Mouse (Mus musculus) midbrain, embryonic 14.5 days (tissue): Measurements from ENCODE around the gene Prg3. TPM values are rescaled to one million over a fixed set of nuclear protein-coding genes. Genes with fewer than 3 reads are reported as not detected.

Experiments
- ATAC-seq: fragments of 200-750 bp; cut with Nextera tagmentation; 2 replicates; pipeline ENCODE4 v1.8.0; 2017; ENCODE audit warnings: moderate number of reproducible peaks, moderate library complexity; ENCODE audit not compliant: low FRiP score, low TSS enrichment
- DNase-seq: peaks from one replicate; pipeline ENCODE4 v3.0.0-alpha.2; 2015
- H3K27ac ChIP-seq: fragments of 300-500 bp; sonication (generic); replicated peaks from 2 replicates; pipeline ENCODE4 v1.5.1; 2014; ENCODE audit warnings: mild to moderate bottlenecking, low read depth, low read length, moderate library complexity
- H3K27me3 ChIP-seq: fragments of 300-500 bp; sonication (generic); 2 replicates; pipeline ENCODE4 v1.6.1; 2014; ENCODE audit warnings: low read length, control low read depth, mixed read lengths; ENCODE audit not compliant: control insufficient read depth, insufficient read depth
- H3K36me3 ChIP-seq: fragments of 300-500 bp; sonication (generic); 2 replicates; pipeline ENCODE4 v1.6.1; 2014; ENCODE audit warnings: low read length, control low read depth; ENCODE audit not compliant: control insufficient read depth, insufficient read depth
- H3K4me1 ChIP-seq: fragments of 300-500 bp; sonication (generic); 2 replicates; pipeline ENCODE4 v1.6.1; 2014; ENCODE audit warnings: mild to moderate bottlenecking, antibody characterized with exemption, low read length, control low read depth; ENCODE audit not compliant: control insufficient read depth, insufficient read depth
- H3K4me2 ChIP-seq: fragments of 300-500 bp; sonication (generic); 2 replicates; pipeline ENCODE4 v1.6.1; 2014; ENCODE audit warnings: mild to moderate bottlenecking, low read length, moderate library complexity
- H3K4me3 ChIP-seq: fragments of 300-500 bp; sonication (generic); replicated peaks from 2 replicates; pipeline ENCODE4 v1.5.1; 2014; ENCODE audit warnings: low read depth, low read length
- H3K9ac ChIP-seq: fragments of 300-500 bp; sonication (generic); replicated peaks from 2 replicates; pipeline ENCODE4 v1.6.1; 2014; ENCODE audit warnings: mild to moderate bottlenecking, low read length, moderate library complexity
- H3K9me3 ChIP-seq: fragments of 300-500 bp; sonication (generic); 2 replicates; pipeline ENCODE4 v1.6.1; 2016; ENCODE audit warnings: low read length, control low read depth, mixed read lengths; ENCODE audit not compliant: control insufficient read depth
- WGBS: fragments of 180-500 bp; shearing (Covaris S2); extraction: QIAGEN DNeasy Blood & Tissue Kit; methylation state at CpG from one replicate; pipeline ENCODE4 v1.1.7; 2014; 5-methylcytosine and 5-hydroxymethylcytosine counted together
- polyA plus RNA-seq: library from polyadenylated mRNA; unstranded; fragments of >200 nt; fragmentation: Nextera tagmentation; extraction: Ambion mirVana; gene quantifications from 2 replicates; pipeline ENCODE4 v1.2.1, GENCODE M21; 2014

Prg3 gene
- polyA plus RNA-seq, 1 experiment from 2014 or later: not detected

DNA sequence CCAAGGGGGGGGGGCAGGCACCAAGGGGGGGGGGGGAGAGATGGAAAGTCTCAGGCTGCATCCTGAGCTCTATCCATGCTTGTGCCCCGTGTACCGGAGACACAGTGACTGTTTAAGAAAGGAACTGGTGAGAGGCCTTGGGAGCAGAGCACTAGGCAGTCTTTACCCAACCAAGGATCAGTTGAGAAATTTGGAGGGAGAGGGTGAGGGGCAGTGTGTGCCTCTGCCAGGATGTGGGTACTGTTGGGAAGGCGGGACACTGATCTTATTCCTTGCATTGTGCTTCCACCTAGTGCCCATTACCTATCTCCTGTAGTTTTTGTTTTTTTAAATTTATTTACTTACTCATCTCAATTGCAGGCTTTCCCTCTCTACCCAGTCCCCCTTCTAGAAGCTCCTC lies 38.2 kb downstream of the Prg3 start:
- Histone ChIP-seq H3K4me1 (no peaks in the 10 kb centered on the region), H3K9ac (no peak overlapping the region), H3K4me3 (no peak overlapping the region), H3K27ac (no peak overlapping the region), H3K9me3 (no peaks in the 10 kb centered on the region), H3K36me3 (no peaks in the 10 kb centered on the region), H3K4me2 (no peak overlapping the region), H3K27me3 (no peaks in the 10 kb centered on the region)
- ATAC-seq (no peak), DNase-seq (no peak)
- WGBS: 86% methylated on average over 3 of the region's 3 CpGs

DNA sequence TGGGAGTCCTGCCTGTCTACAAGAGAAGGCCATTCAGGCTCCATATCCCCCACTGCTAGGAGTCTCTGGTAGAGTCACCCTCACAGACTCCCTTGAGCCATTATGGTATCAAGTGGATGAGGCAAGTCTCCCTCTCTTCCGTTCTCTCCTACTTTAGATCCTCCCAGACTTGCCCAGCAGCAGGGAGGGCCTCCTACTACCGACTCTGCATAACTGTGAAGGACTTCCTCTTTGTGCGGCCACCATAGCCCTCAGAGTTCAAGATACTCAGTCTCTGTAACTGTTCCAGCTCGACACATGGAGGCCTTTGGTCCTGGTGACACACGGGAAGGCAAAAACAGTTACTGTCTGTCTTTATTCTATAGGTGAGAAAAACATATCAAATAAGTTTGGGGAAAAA lies 39.3 kb downstream of the Prg3 start:
- ATAC-seq: no peak

DNA sequence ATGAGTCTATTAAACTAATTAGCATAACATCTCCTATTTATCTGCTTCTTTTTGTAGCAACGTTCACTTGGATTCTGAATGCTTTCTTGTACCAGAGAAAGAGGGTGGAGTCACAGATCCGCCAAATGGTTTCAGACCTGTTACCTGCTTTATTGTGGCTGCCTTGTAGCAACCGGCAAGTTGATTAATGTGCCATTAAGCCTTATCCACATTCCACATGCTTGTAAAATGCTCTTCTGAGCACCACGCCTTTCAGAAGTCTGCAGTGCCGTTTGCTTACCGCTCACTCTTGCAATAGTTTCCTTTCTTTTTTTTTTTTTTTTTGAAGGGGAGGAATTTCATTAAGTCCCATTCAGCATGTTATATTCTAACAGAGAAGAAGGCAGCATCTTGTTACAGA lies 41.9 kb downstream of the Prg3 start:
- Histone ChIP-seq H3K27ac (no peak overlapping the region), H3K27me3 (no peaks in the 10 kb centered on the region), H3K36me3 (no peaks in the 10 kb centered on the region), H3K4me2 (no peak overlapping the region), H3K4me3 (no peak overlapping the region), H3K4me1 (no peaks in the 10 kb centered on the region), H3K9ac (no peak overlapping the region), H3K9me3 (no peaks in the 10 kb centered on the region)
- ATAC-seq (no peak), DNase-seq (no peak)
- 64% methylated on average over 6 of the region's 6 CpGs for WGBS

More for the DNA sequence above, 39.3 kb downstream of the Prg3 start:
- no peak overlapping the region for H3K4me3 ChIP-seq
- H3K9ac ChIP-seq: no peak overlapping the region
- H3K27ac ChIP-seq: no peak overlapping the region
- no peak for DNase-seq
- no peaks in the 10 kb centered on the region for H3K4me1 ChIP-seq
- H3K27me3 ChIP-seq: no peaks in the 10 kb centered on the region
- no peaks in the 10 kb centered on the region for H3K36me3 ChIP-seq
- H3K9me3 ChIP-seq: no peaks in the 10 kb centered on the region
- H3K4me2 ChIP-seq: no peak overlapping the region
- 77% methylated on average over 5 of the region's 5 CpGs for WGBS

DNA sequence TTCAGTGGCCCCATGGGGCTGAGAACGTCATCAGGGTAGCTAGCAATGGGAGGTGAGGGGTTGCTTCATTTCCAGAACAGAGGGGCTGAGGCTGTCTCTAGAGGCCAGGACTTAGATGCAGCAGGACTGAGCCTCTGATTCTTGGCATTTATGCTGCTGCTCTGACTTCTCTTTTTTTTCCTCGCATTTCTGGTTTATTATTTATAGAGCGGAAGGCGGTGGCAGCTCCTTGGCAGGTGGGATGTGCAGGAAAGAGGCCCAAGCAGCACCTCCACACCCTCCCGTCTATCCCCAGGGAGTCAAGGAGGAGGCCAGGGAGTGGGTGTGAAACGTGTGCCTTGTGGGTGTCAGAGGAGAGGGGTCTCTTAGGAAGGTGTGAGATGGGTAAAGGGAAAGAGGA lies 43.0 kb downstream of the Prg3 start:
- ATAC-seq (no peak), DNase-seq (no peak)
- H3K9me3 ChIP-seq: no peaks in the 10 kb centered on the region
- no peaks in the 10 kb centered on the region for H3K36me3 ChIP-seq
- H3K4me1 ChIP-seq: no peaks in the 10 kb centered on the region
- no peak overlapping the region for H3K27ac ChIP-seq
- no peak overlapping the region for H3K4me3 ChIP-seq
- no peak overlapping the region for H3K4me2 ChIP-seq
- 71% methylated on average over 6 of the region's 6 CpGs for WGBS
- no peaks in the 10 kb centered on the region for H3K27me3 ChIP-seq
- H3K9ac ChIP-seq: no peak overlapping the region

DNA sequence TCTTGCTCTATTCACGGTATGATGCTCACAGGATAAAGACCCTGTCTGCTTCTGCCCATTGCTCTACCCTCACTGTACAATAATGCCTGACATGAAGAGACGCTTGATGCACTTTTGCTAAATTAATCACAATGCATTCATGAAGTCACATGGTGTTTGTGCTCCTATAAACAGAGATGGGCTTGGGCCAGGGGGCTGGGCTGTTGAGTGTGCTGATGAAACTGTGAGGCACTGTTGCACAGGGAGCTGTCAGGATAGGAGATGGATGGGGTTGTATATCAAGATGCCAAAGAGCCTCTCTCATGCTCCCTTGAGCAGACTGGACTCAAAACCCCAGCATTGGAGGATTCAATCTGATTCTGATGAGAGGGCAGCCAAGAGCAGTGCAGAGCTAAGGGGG lies 45.1 kb downstream of the Prg3 start:
- H3K9me3 ChIP-seq: no peaks in the 10 kb centered on the region
- no peaks in the 10 kb centered on the region for H3K36me3 ChIP-seq
- H3K9ac ChIP-seq: no peak overlapping the region
- WGBS: 87% methylated on average over 2 of the region's 2 CpGs
- no peak for DNase-seq
- H3K27me3 ChIP-seq: no peaks in the 10 kb centered on the region
- peaks cover 5% of the 10 kb centered on the region for H3K4me1 ChIP-seq
- H3K4me2 ChIP-seq: no peak overlapping the region
- no peak overlapping the region for H3K4me3 ChIP-seq
- H3K27ac ChIP-seq: no peak overlapping the region
- no peak for ATAC-seq

DNA sequence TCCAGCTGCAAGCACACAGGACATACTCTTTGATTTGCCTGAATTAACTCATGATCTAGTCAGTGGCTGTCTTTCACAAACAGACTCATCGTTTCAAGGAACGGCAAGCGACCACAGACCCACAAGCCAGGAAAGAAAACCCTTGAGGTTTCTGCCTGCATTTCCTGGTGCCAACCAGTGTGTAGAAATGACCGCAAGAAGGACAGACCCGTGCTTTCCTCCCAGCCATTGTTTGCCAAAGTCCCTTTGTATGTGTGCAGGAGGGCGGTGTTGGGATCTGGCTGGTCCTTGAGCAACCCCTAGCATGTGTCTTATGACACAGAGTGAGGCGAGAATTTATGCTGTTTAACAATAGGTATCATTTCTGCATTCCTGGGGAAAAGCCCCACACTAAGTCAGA lies 46.2 kb downstream of the Prg3 start:
- DNase-seq (no peak), ATAC-seq (no peak)
- H3K4me2 ChIP-seq: no peak overlapping the region
- peaks cover 11% of the 10 kb centered on the region for H3K4me1 ChIP-seq
- no peak overlapping the region for H3K4me3 ChIP-seq
- no peaks in the 10 kb centered on the region for H3K27me3 ChIP-seq
- no peaks in the 10 kb centered on the region for H3K9me3 ChIP-seq
- peaks cover 2% of the 10 kb centered on the region; the same call in 1 of the 2 replicates for H3K36me3 ChIP-seq
- no peak overlapping the region for H3K9ac ChIP-seq
- WGBS: 83% methylated on average over 7 of the region's 7 CpGs
- H3K27ac ChIP-seq: no peak overlapping the region

DNA sequence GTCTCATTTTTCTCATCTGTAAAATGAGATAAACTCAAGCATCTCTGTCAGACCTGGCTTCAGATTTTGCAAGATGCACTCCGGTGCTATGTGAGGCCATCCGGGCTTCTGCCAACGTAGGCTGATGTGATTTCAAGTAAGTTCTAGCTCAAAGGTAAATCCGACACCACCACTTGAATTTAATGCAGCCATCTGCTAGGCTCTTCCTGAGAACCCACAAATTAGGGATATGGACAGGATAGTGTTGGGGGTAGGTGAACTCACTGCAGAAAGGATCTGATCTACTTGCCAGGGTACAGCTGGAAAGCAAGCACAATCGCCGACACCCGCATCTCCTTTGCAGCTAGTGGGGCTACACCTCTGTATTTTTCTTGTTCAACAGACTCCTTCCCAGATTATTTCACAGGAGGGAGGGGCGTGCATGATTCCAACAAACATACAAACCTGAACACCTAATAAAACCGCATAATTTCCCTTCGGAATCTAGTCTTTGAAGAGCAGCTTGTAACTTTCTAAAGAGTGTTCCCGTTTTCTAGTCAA lies 48.6 kb downstream of the Prg3 start:
- ATAC-seq (peak; percentile 19; the same call in 1 of the 2 replicates), DNase-seq (no peak)
- Histone ChIP-seq H3K9ac (peak overlapping the region; percentile 91), H3K36me3 (peaks cover 26% of the 10 kb centered on the region), H3K27ac (peak overlapping the region; percentile 74; the same call in 1 of the 2 replicates), H3K27me3 (no peaks in the 10 kb centered on the region), H3K4me3 (peak overlapping the region; percentile 77), H3K4me1 (peaks cover 11% of the 10 kb centered on the region), H3K9me3 (no peaks in the 10 kb centered on the region), H3K4me2 (peak overlapping the region; percentile 72)
- WGBS: 11% methylated on average over 11 of the region's 11 CpGs

DNA sequence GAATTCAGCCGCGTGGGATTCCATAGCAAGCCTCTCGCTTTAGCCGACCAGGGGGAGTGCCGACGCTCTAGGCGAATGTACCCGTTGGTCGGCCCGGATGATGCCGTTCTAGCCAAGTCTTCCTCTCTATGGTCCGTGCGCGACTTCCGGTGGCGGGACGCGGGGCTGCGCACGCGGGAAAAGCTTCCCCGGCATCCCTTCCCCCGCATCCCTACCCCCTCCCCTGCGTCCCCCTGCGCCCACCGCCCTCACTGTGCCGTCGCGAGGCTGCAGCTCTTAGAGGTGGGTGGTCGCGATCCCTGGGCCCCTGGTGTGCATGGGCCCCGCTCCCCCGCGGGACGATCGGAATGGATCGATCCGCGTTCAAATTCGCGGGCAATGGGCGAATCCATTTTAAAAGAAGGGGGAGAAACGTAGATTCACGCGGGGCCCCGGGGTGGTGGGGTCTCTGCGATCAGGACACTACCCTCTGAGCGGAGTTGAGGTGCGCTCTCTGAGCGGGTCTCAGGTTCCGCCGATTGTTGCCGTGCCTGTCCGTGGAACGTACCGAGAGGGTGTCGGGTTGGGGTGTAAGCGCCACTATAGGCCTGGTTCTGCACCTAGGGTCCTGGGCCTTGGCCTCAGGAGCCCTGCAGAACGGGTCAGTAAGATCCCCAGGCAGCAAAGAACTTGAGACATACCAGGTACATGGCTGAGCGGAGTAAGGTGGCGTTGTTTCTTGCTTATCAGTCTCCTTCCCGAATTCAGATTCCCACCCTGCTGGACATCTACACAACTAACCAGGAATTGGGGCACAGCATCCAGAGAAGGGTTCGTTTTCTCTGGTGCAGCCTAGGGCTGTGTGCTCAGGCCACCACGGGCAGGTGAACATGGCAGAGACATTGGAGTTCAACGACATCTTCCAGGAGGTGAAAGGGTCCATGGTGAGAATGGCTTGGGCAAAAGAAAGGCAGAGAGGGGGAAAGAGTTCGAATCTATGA lies 49.3 kb downstream of the Prg3 start, which contains the start of the genes Ssrp1 and P2rx3:
Ssrp1 (plus strand) TSS at position 188 of the 980 bp plus-strand sequence.
P2rx3 (minus strand) TSS at position 416 of the 980 bp plus-strand sequence.
- H3K4me3 ChIP-seq: peak within 1 kb of the TSS; percentile 77
- peak within 1 kb of the TSS; percentile 74 for H3K27ac ChIP-seq
- no peaks in the 10 kb centered on the region for H3K27me3 ChIP-seq
- H3K4me2 ChIP-seq: peak within 1 kb of the TSS; percentile 85
- H3K9ac ChIP-seq: peak within 1 kb of the TSS; percentile 91
- DNase-seq: peak; percentile 98
- no peaks in the 10 kb centered on the region for H3K9me3 ChIP-seq
- peaks cover 33% of the 10 kb centered on the region for H3K36me3 ChIP-seq
- peak; percentile 96 for ATAC-seq
- H3K4me1 ChIP-seq: peaks cover 11% of the 10 kb centered on the region
- WGBS: 1% methylated on average over 66 of the region's 66 CpGs
